Comparison of ENCODE assay signal across 10 mouse cellular contexts in genomic region chr14:121426743-121427142, GRCm38 (mm10). TPM values are rescaled to one million over a fixed set of nuclear protein-coding genes. Genes with fewer than 3 reads are reported as not detected.
DNase-seq lines count a peak whose midpoint lies in the region; ATAC-seq and TF ChIP-seq lines count a peak whose summit lies in the region.
"Had no signal": no experiment of that assay in that cellular context is flagged by ENCODE, and none has a peak within 500 bp of the region (broad histone marks: within the 10 kb centered on the region; RNA-seq: fewer than 3 reads in every experiment).

No protein-coding gene starts in this region.

- H3K4me2 ChIP-seq in forebrain, postnatal 0 days (ENCODE audit: low read depth): no peak overlapping the region
- no peak overlapping the region for H3K4me2 ChIP-seq in forebrain, embryonic 11.5 days (ENCODE audit: low read depth, low read length, severe bottlenecking)
- no peak overlapping the region for H3K4me2 ChIP-seq in kidney, embryonic 14.5 days (replicated peaks; ENCODE audit: low read depth, low read length)
- H3K4me2 ChIP-seq: heart, embryonic 15.5 days had no signal

- H3K4me3 ChIP-seq in forebrain, postnatal 0 days (ENCODE audit: low read depth, low read length): no peak overlapping the region
- no peak overlapping the region for H3K4me3 ChIP-seq in forebrain, embryonic 11.5 days (ENCODE audit: low read depth, low read length)
- H3K4me3 ChIP-seq in kidney, embryonic 14.5 days (ENCODE audit: low read length): no peak overlapping the region
- H3K4me3 ChIP-seq: heart, embryonic 15.5 days had no signal

- no peak for DNase-seq in forebrain, postnatal 0 days
- DNase-seq in forebrain, embryonic 11.5 days (ENCODE audit: low spot score): no peak
- peak; percentile 56 for DNase-seq in A20 (ENCODE audit: low read depth, low spot score)
- no peak for DNase-seq in layer of hippocampus, adult 9-10 months (ENCODE audit: low spot score)
- no peak for DNase-seq in cerebellum, adult 11-12 months
- DNase-seq: cerebellum, adult 18-20 months had no signal

- H3K9ac ChIP-seq in forebrain, postnatal 0 days: no peak overlapping the region
- no peak overlapping the region for H3K9ac ChIP-seq in forebrain, embryonic 11.5 days (ENCODE audit: low read length)
- H3K9ac ChIP-seq in kidney, embryonic 14.5 days (ENCODE audit: low read depth, low read length): no peak overlapping the region
- H3K9ac ChIP-seq: heart, embryonic 15.5 days had no signal

- no peaks in the 10 kb centered on the region for H3K27me3 ChIP-seq in forebrain, postnatal 0 days (ENCODE audit: insufficient read depth, low read length)
- no peaks in the 10 kb centered on the region for H3K27me3 ChIP-seq in forebrain, embryonic 11.5 days (ENCODE audit: control insufficient read depth, insufficient read depth, low read length)
- no peaks in the 10 kb centered on the region for H3K27me3 ChIP-seq in kidney, embryonic 14.5 days (ENCODE audit: control insufficient read depth, insufficient read depth, low read length)
- H3K27me3 ChIP-seq: heart, embryonic 15.5 days had no signal

- ATAC-seq in forebrain, postnatal 0 days: no peak
- no peak for ATAC-seq in forebrain, embryonic 11.5 days (replicated peaks; ENCODE audit: low FRiP score)
- peak; percentile 46 for ATAC-seq in activated CD4-positive, CD25-positive, alpha-beta regulatory T cell, adult 4 months
- 0 out of 2 replicates have a peak, but pooled peaks have one; percentile 27 for ATAC-seq in megakaryocyte, adult 5-6 weeks (ENCODE audit: poor library complexity, severe bottlenecking)
- ATAC-seq in kidney, embryonic 14.5 days (ENCODE audit: low FRiP score, low TSS enrichment): no peak

- no peak overlapping the region for H3K27ac ChIP-seq in forebrain, postnatal 0 days (ENCODE audit: low read depth, low read length)
- H3K27ac ChIP-seq in forebrain, embryonic 11.5 days (ENCODE audit: low read depth, low read length): no peak overlapping the region
- H3K27ac ChIP-seq in kidney, embryonic 14.5 days (ENCODE audit: low read depth, low read length): no peak overlapping the region
- H3K27ac ChIP-seq: heart, embryonic 15.5 days had no signal

- H3K36me3 ChIP-seq in forebrain, postnatal 0 days (ENCODE audit: insufficient read depth): no peaks in the 10 kb centered on the region
- H3K36me3 ChIP-seq in forebrain, embryonic 11.5 days (ENCODE audit: control insufficient read depth, insufficient read depth, low read length): no peaks in the 10 kb centered on the region
- no peaks in the 10 kb centered on the region for H3K36me3 ChIP-seq in kidney, embryonic 14.5 days (ENCODE audit: control insufficient read depth, insufficient read depth, low read length)
- H3K36me3 ChIP-seq: heart, embryonic 15.5 days had no signal

- TF ChIP-seq CTCF in forebrain, postnatal 0 days (IDR thresholded peaks at IDR 0.05; ENCODE audit: low read depth): peak; percentile 31; the same call in 1 of the 2 replicates

- no peaks in the 10 kb centered on the region for H3K4me1 ChIP-seq in forebrain, postnatal 0 days (ENCODE audit: insufficient read depth)
- no peaks in the 10 kb centered on the region for H3K4me1 ChIP-seq in forebrain, embryonic 11.5 days (replicated peaks; ENCODE audit: control insufficient read depth, insufficient read depth, low read length)
- no peaks in the 10 kb centered on the region for H3K4me1 ChIP-seq in kidney, embryonic 14.5 days (ENCODE audit: control insufficient read depth, insufficient read depth, low read length)

- no peaks in the 10 kb centered on the region for H3K9me3 ChIP-seq in forebrain, postnatal 0 days (ENCODE audit: low read length)
- no peaks in the 10 kb centered on the region; the same call in 1 of the 2 replicates for H3K9me3 ChIP-seq in forebrain, embryonic 11.5 days (ENCODE audit: control insufficient read depth, low read length)
- peaks cover 5% of the 10 kb centered on the region for H3K9me3 ChIP-seq in kidney, embryonic 14.5 days (ENCODE audit: control insufficient read depth, low read length)
- H3K9me3 ChIP-seq: heart, embryonic 15.5 days had no signal

RNA-seq across cellular contexts. Expression of gene Stk24, which starts 46.9 kb away (rescaled TPM):
- 27.5 and 34.0 TPM in 2 replicates for total RNA-seq in forebrain, postnatal 0 days (2014; rRNA removed)
- polyA plus RNA-seq in forebrain, postnatal 0 days (2015; fragmentation: Nextera tagmentation; extraction: Ambion mirVana): 13.2 and 15.3 TPM in 2 replicates
- polyA plus RNA-seq in forebrain, embryonic 11.5 days (2014; fragmentation: Nextera tagmentation; extraction: Ambion mirVana): 50.0 and 51.1 TPM in 2 replicates
- polyA plus RNA-seq in activated CD4-positive, CD25-positive, alpha-beta regulatory T cell, adult 4 months (2017; shearing (Covaris generic)): 10 to 100 TPM; 50.8 to 62.0 TPM
- 143 and 146 TPM in 2 replicates for total RNA-seq in megakaryocyte, adult 5-6 weeks (2015)
- 105 and 124 TPM in 2 replicates for total RNA-seq in megakaryocyte, adult 5-6 weeks (2017)
- polyA plus RNA-seq in kidney, embryonic 14.5 days (2014; fragmentation: Nextera tagmentation; extraction: Ambion mirVana): 24.2 and 51.5 TPM in 2 replicates

Comparison
In these comparisons a context has a peak if more than half of its experiments do, and no peak if none do; other contexts are left out.
1. ATAC-seq: peak in activated CD4-positive, CD25-positive, alpha-beta regulatory T cell, adult 4 months (single experiment) and megakaryocyte, adult 5-6 weeks (single experiment); none in forebrain, postnatal 0 days (single experiment), forebrain, embryonic 11.5 days (single experiment) and kidney, embryonic 14.5 days (single experiment).